Mouse (Mus musculus): ENCODE data around the gene Camta1. TPM values are rescaled to one million over a fixed set of nuclear protein-coding genes. Genes with fewer than 3 reads are reported as not detected.

The Camta1 gene
- polyA plus RNA-seq, 1 experiment from 2014 or later: 115 TPM

GRCm38 (mm10) chr4:151861471-151861805 lies 238 bp downstream of the Camta1 start:
- under 1% methylated on average over 33 of the region's 58 CpGs for WGBS

GRCm38 (mm10) chr4:151860441-151861331 lies 990 bp downstream of the Camta1 start:
- peak; percentile 52 for DNase-seq (ENCODE audit: low spot score)

More at GRCm38 (mm10) chr4:151861471-151861805, 238 bp downstream of the Camta1 start:
- Histone ChIP-seq H3K9ac (ENCODE audit: low read depth, low read length) (peak overlapping the region; percentile 94), H3K9me3 (replicated peaks; ENCODE audit: low read length) (no peaks in the 10 kb centered on the region), H3K4me2 (ENCODE audit: low read length) (peak overlapping the region; percentile 99), H3K36me3 (ENCODE audit: insufficient read depth, low read length) (no peaks in the 10 kb centered on the region), H3K27me3 (ENCODE audit: insufficient read depth, low read length) (no peaks in the 10 kb centered on the region), H3K4me1 (replicated peaks; ENCODE audit: insufficient read depth, low read length) (no peaks in the 10 kb centered on the region), H3K4me3 (replicated peaks; ENCODE audit: low read depth, low read length) (peak overlapping the region; percentile 85), H3K27ac (peak overlapping the region; percentile 72)
- ATAC-seq (replicated peaks; ENCODE audit: low FRiP score, low read depth) (no peak), DNase-seq (ENCODE audit: low spot score) (no peak)
- TF ChIP-seq CTCF (IDR thresholded peaks at IDR 0.05; ENCODE audit: low read depth): no peak

DNA sequence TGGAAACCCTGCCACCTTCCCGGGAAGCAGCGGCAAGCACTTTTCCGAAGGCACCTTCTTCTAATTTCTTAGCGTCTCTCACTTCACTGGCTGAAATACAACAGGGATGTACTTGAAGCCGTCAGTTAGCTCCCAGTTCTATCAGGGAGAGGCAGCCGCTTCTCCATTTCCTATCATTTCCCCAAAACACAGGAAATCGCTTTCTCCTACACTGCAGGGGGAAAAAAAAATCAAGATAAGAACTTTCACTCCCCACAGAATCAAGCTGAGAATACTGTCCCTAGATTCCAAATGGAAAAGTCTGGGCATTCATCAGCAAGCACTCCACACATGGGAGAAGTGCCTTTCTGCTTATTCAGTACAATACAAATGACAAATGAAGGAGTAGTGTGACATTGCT lies 2.4 kb downstream of the Camta1 start:
- Histone ChIP-seq H3K9me3 (replicated peaks; ENCODE audit: low read length) (no peaks in the 10 kb centered on the region), H3K4me3 (replicated peaks; ENCODE audit: low read depth, low read length) (no peak overlapping the region), H3K4me2 (ENCODE audit: low read length) (no peak overlapping the region; the same call in 1 of the 2 replicates), H3K9ac (ENCODE audit: low read depth, low read length) (no peak overlapping the region), H3K36me3 (ENCODE audit: insufficient read depth, low read length) (no peaks in the 10 kb centered on the region), H3K27ac (no peak overlapping the region), H3K4me1 (replicated peaks; ENCODE audit: insufficient read depth, low read length) (no peaks in the 10 kb centered on the region), H3K27me3 (ENCODE audit: insufficient read depth, low read length) (no peaks in the 10 kb centered on the region)
- DNase-seq (ENCODE audit: low spot score) (no peak), ATAC-seq (replicated peaks; ENCODE audit: low FRiP score, low read depth) (no peak)
- TF ChIP-seq CTCF (IDR thresholded peaks at IDR 0.05; ENCODE audit: low read depth): no peak
- WGBS: 71% methylated on average over 7 of the region's 7 CpGs

More at GRCm38 (mm10) chr4:151860441-151861331, 990 bp downstream of the Camta1 start:
- Histone ChIP-seq H3K9me3 (replicated peaks; ENCODE audit: low read length) (no peaks in the 10 kb centered on the region), H3K36me3 (ENCODE audit: insufficient read depth, low read length) (no peaks in the 10 kb centered on the region), H3K4me1 (replicated peaks; ENCODE audit: insufficient read depth, low read length) (no peaks in the 10 kb centered on the region), H3K4me3 (replicated peaks; ENCODE audit: low read depth, low read length) (peak overlapping the region; percentile 85), H3K9ac (ENCODE audit: low read depth, low read length) (peak overlapping the region; percentile 94), H3K27ac (peak overlapping the region; percentile 72), H3K4me2 (ENCODE audit: low read length) (peak overlapping the region; percentile 99), H3K27me3 (ENCODE audit: insufficient read depth, low read length) (no peaks in the 10 kb centered on the region)
- peak; percentile 4; the same call in 1 of the 2 replicates for TF ChIP-seq CTCF (IDR thresholded peaks at IDR 0.05; ENCODE audit: low read depth)
- WGBS: under 1% methylated on average over 51 of the region's 63 CpGs
- no peak for ATAC-seq (replicated peaks; ENCODE audit: low FRiP score, low read depth)

GRCm38 (mm10) chr4:151853949-151854348 lies 7.7 kb downstream of the Camta1 start:
- H3K4me2 ChIP-seq (ENCODE audit: low read length): no peak overlapping the region
- H3K4me3 ChIP-seq (replicated peaks; ENCODE audit: low read depth, low read length): no peak overlapping the region
- WGBS: 61% methylated on average over 3 of the region's 3 CpGs
- no peaks in the 10 kb centered on the region for H3K9me3 ChIP-seq (replicated peaks; ENCODE audit: low read length)
- peak; percentile 59 for TF ChIP-seq CTCF (IDR thresholded peaks at IDR 0.05; ENCODE audit: low read depth)
- H3K9ac ChIP-seq (ENCODE audit: low read depth, low read length): no peak overlapping the region
- H3K4me1 ChIP-seq (replicated peaks; ENCODE audit: insufficient read depth, low read length): no peaks in the 10 kb centered on the region; the same call in 1 of the 2 replicates
- ATAC-seq (replicated peaks; ENCODE audit: low FRiP score, low read depth) (no peak), DNase-seq (ENCODE audit: low spot score) (peak; percentile 67)
- H3K36me3 ChIP-seq (ENCODE audit: insufficient read depth, low read length): no peaks in the 10 kb centered on the region
- H3K27me3 ChIP-seq (ENCODE audit: insufficient read depth, low read length): no peaks in the 10 kb centered on the region
- no peak overlapping the region for H3K27ac ChIP-seq

GRCm38 (mm10) chr4:151851179-151851578 lies 10.5 kb downstream of the Camta1 start:
- no peak overlapping the region for H3K27ac ChIP-seq
- H3K4me1 ChIP-seq (replicated peaks; ENCODE audit: insufficient read depth, low read length): no peaks in the 10 kb centered on the region; the same call in 1 of the 2 replicates
- H3K4me2 ChIP-seq (ENCODE audit: low read length): no peak overlapping the region
- no peaks in the 10 kb centered on the region for H3K27me3 ChIP-seq (ENCODE audit: insufficient read depth, low read length)
- no peaks in the 10 kb centered on the region for H3K36me3 ChIP-seq (ENCODE audit: insufficient read depth, low read length)
- no peak overlapping the region for H3K4me3 ChIP-seq (replicated peaks; ENCODE audit: low read depth, low read length)
- DNase-seq (ENCODE audit: low spot score): peak; percentile 78
- TF ChIP-seq CTCF (IDR thresholded peaks at IDR 0.05; ENCODE audit: low read depth): peak; percentile 74
- H3K9me3 ChIP-seq (replicated peaks; ENCODE audit: low read length): no peaks in the 10 kb centered on the region
- 53% methylated on average over 2 of the region's 2 CpGs for WGBS
- H3K9ac ChIP-seq (ENCODE audit: low read depth, low read length): no peak overlapping the region
- no peak for ATAC-seq (replicated peaks; ENCODE audit: low FRiP score, low read depth)

GRCm38 (mm10) chr4:151842591-151842990 lies 19.1 kb downstream of the Camta1 start:
- no peak for TF ChIP-seq CTCF (IDR thresholded peaks at IDR 0.05; ENCODE audit: low read depth)
- Histone ChIP-seq H3K27ac (no peak overlapping the region), H3K4me3 (replicated peaks; ENCODE audit: low read depth, low read length) (no peak overlapping the region), H3K4me2 (ENCODE audit: low read length) (no peak overlapping the region), H3K9me3 (replicated peaks; ENCODE audit: low read length) (no peaks in the 10 kb centered on the region), H3K4me1 (replicated peaks; ENCODE audit: insufficient read depth, low read length) (no peaks in the 10 kb centered on the region), H3K9ac (ENCODE audit: low read depth, low read length) (no peak overlapping the region), H3K36me3 (ENCODE audit: insufficient read depth, low read length) (no peaks in the 10 kb centered on the region), H3K27me3 (ENCODE audit: insufficient read depth, low read length) (no peaks in the 10 kb centered on the region)
- 69% methylated on average over 2 of the region's 2 CpGs for WGBS
- DNase-seq (ENCODE audit: low spot score) (no peak), ATAC-seq (replicated peaks; ENCODE audit: low FRiP score, low read depth) (no peak)
